Mouse (Mus musculus): ENCODE data around the gene Hpd.

The Hpd gene

DNA sequence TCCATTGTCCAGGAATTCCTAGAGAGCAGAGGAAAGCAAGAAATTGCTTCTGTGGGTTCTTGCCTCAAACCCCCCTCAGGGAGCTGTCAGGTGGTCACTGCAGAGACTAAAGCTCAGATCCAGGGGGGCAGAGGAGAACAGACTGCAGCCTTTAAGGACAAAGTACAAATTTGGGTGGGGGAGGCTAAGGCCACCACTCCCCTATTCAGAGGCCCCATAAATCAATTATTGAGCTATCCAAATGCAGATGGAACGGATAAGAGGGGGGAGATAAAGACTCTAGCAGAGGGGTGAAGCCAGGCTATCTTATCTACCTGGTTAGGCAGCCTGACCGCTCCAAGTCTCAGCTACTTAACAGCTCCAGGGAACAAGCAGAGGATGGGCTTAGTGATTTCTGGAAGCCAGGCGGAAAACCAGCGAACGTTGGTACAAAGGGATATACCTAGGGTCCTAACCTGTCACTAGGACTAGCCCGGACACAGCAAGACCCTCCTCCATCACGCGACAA, 47.6 kb downstream of the Hpd start:
- no peak for DNase-seq (ENCODE audit: low spot score)

DNA sequence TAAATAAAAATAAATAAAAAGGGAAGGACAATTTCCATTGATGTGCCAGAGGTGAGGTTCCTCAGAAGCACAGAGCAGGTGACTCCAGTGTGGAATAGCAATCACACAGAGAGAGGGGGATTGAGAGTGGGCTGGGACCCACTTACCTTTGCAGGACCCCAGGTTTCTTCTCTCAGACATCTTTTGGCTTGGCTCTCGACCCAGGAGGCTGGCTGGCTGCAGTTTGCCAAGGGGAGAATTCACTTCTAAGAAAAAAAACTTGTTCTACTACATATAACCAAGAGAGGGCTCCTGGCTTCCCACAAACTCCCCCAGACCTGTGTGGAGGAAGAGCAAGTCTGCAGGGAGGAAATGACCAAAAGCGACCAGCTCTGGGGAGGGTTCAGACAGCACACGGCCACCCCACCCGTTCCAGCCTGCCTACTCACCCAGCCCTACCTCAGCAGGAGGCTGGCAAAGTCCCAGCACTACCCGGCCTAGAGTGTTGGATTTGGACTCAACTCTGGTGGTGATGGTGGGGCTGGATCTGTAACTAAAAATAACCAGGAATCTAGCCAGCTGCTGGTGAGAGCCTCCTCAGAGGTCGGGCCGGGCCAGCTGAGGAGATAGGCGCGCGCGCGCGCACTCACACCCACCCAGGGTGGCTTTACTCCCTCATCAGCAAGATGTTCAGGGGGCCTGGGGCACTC, 48.2 kb downstream of the Hpd start:
- DNase-seq (ENCODE audit: low spot score): no peak

DNA sequence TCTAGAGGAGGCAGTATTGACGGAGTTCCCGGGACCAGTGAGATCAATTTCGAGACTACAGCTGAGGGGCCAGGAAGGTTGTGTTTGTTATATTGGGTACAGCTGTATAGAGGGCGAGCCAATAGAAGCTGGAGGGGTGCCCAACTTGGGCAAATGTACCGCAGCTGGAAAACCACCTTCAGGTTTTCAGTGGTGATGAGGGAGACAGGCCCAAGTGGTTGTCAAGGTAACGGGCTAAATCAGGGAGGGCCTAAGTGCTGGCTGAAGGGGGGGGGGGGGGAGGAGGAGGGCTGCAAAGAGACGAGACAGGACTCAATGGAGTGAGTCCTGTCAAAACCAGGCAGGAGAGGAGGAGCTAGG, 48.8 kb downstream of the Hpd start:
- no peak for DNase-seq (ENCODE audit: low spot score)

DNA sequence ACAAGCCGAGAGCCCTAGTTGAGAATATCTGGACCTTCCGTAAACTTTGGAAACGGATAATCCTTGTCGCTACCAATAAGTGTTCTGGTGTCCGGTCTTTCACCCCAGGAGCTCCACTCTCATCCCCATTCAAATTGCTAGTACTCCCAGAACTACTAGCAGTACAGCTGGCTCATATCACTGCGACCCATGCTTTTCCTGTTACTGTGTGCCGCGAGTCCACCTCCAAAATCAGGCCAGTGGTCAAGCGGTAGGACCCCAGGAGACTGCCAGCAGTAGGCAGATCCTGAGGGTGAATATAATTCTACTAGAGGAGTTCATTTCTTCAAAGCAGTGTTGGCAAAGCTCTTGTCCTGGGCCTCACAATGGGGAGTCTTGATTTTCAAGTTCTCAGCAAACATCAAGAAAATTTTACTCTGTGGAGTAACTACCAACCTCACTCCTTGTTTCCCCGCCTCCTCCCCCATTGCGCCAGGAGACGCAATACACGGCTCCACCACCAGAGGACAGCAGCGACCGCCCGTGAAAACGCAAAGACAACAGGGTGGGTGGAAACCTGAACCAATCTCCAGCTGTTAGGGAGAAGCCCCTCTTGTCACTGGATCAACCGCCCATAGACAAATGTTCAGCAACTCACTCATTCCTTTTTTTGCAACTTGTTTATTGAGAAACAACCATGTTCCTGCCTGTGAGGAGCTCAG, 49.3 kb downstream of the Hpd start:
- peak; percentile 91 for DNase-seq (ENCODE audit: low spot score)

DNA sequence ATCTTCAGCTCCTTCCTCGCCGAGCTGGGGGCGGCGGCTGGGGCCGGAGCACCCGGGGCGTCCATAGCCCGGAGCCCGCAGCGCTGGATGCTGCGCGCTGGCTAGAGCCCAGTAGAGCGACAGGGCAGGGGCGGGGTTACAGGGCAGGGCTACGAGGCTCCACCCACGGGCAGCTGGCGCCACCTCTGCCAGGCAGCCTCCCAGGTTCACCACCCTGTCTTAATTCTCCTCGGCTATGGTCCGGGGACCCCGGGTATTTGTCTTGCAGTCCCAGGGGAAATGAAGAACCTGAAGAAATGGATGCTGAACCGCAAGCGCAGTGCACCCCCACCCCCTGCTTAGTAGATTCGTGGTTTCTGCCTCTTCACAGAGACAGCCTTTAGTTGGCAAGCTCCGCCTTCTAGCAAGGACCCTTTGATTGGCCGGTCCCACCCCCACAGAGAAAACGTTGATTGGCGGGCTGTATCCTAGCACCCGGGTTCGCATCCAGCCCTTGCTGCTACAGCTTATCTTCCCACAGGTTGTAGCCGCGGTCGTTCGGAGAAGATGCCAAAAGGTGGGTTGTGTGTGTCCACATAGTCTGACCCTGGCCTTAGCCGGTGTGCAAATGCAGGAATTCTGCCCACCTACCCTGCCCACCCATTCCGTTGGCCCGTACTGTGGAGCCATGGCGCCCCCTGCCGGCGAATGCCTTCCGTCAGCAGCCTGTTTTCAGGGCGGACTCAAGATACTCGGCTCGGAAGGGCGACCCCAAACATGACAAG, 50.0 kb downstream of the Hpd start, which contains the start of gene Rhof:
TSS of gene Rhof (minus strand) at position 385 of the 764 bp plus-strand sequence.
- DNase-seq (ENCODE audit: low spot score): peak; percentile 86

DNA sequence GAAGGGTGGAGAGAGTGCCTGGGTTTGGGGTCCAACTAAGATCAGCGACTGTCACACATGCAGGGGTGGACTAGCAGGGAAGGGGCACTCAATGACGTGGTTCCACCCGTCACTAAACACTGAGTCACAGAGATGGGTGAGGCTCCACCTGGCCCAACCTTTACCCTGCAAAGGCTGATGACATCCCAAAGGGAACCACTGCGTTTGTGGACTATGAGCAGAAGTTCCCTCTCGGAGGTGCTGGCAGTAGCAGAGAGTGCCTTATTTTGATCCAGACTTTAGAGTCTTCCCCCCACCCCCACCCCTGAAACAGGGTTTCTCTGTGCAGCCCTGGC, 51.7 kb downstream of the Hpd start:
- no peak for DNase-seq (ENCODE audit: low spot score)

DNA sequence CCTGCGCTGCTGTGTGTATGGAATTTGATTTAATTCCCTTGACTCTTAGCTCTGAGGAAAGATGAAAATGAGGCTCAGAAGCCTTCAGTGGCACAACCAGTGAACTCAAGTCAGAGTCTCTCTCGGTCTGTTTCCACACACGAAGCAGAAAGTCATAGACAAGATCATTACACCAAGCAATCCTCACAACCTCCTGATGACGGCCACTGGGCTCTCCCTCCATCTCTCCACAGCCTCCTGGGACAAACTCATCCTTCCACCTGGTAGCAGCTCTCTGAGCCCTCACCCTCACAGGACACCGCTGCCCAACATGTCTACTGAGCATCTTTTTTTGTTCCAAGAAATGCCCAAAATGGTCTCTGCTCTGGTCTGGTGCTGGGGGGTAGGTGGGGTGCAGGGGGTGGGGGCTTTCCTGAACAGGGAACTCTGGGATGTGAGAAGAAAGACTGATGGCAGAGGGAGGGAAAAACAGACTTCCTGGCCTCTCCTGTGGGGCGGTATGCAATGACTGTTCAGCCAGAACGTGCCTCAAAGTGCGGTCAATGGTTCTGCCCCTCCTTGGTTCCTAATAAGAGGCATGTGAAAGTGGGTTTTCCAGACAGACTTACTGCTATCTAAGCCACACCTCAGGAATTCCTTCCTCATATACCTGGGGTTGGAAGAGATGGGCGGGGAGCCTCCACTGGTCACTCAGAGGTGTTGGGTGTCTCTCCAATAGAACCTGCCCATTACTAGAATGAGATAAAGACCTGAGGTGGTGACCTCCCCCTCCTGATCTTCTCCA, 52.3 kb downstream of the Hpd start:
- DNase-seq (ENCODE audit: low spot score): no peak

DNA sequence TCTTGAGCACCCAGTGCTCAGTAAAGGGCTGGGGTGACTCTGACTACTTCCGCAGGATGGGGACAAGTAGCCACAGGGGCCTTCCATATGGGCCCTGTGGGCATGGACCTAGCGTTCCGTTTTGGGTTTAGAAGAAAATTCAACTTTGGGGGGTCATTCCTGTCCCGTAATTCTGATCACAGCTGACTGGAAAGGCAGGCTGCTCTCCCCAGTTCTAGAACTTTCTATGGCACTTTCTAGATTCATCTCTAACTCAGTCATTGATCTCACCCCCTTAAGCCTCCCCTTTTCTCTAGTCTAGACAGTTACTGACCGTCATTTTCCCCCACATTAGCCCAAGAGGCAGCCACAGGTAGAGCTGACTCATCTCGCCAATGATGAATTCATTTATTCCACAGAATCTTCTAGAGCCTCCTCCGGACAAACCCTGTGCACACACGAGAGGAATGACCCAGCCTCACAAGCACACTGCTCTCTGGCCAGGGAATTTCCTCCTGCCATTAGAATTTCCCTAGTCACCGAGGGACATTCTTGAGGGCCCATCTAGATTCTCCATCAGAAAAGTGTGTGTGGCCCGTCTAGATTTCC, 53.3 kb downstream of the Hpd start:
- no peak for DNase-seq (ENCODE audit: low spot score)

DNA sequence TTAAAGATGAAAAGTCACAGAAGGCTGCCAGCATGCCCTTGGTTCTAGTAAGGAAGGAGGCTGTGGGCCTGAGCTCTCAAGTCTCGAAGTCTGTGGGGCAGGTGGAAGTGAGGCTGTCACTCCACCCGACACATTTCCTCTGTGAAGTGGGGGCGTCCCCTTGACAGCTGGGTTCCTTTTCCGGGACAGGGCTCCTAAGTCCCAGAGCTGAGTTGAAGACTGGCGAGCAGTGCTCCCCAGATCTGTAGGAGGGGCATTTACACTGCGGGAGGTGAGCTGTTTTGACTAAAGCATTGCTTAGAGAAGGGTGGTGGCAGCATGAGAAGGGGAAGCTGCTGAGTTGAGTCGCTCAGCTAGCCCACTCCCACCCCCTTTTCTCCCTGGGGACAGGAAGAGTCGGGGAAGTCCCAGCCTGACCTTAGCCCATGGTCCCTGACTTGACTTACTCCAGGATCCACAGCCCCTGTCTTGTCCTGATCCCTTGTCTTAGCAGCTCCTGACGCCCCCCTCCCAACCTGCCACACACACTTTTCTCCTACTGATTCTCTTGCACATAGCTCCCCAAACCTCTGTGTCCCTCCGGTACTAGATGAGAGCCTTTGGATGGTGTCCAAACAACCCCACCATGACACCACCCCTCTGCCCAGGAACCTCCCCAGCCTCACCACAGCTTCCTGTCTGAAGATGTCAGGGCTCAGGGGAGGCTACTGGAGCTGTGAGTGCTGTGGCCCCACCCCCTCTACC, 53.9 kb downstream of the Hpd start:
- no peak for DNase-seq (ENCODE audit: low spot score)

DNA sequence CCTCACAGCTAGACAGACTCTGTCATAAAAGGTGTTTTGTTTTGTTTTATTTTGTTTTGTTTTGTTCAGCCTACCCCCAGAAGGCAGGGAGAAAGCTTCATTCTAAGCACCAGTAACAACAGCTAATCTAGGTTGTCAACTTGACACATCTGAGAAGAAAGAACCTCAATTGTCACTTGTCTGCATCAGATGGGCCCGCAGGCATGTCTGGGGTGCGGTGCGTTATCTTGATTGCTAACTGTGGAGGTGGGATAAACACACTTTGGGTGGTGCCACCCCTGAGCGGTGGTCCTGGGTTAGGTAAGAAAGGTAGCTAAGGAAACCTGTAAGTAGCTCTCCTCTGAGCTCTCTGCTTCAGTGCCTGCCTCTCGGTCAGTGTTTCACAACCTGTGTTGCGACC, 55.5 kb downstream of the Hpd start:
- no peak for DNase-seq (ENCODE audit: low spot score)

DNA sequence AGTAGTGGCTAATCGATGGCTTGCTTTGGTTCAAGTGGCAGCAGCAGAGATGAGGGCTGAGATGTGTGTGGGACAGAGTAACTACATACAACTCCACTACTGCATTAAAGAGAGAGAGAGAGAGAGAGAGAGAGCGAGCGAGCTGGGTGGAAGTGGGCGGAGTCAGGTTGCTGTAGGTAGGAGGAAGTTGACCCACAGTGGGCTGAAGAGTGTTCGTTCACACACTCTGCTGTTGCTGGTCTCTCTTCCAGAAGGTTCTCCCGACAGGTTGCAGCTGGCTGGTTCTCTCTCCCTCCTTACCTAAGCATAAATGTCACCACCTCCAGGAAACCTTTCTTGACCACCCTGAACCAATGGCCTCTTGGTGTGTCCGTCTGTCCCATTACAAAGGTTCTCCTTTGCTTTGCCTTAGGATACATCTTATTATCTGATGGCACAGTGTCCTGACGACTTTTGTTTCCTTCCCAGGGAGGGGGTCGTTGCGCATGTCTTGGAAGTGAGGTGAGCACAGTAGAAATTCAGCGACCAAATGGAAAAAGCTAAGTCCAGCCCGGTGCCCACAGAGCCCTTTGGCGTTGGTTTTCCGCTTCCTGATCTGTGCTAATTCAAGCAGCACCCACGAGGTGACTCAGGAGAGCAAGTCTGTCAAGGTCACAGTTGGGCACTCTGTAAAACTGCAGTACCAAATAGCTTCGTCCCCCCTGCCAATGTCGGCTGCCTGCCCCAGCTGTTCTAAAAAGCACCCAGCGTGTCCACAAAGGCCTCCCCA, 56.7 kb downstream of the Hpd start:
- no peak for DNase-seq (ENCODE audit: low spot score)

DNA sequence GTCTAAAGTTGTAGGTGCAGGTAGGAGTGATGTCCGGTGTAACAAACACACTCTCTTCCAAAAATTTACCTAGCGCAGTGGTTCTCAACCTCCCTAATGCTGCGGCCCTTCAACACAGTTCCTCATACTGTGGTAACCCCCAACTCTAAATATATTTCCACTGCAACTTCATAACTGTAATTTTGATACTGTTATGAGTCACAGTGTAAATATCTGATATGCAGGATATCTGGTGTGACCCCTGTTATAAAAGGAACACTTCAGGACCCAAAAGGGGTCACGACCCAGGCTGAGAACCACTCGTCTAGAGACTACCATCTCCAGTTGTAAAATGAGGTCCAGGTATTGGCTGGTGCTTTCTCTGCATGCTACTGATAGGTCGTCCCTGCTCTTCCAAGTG, 57.4 kb downstream of the Hpd start:
- DNase-seq (ENCODE audit: low spot score): no peak

DNA sequence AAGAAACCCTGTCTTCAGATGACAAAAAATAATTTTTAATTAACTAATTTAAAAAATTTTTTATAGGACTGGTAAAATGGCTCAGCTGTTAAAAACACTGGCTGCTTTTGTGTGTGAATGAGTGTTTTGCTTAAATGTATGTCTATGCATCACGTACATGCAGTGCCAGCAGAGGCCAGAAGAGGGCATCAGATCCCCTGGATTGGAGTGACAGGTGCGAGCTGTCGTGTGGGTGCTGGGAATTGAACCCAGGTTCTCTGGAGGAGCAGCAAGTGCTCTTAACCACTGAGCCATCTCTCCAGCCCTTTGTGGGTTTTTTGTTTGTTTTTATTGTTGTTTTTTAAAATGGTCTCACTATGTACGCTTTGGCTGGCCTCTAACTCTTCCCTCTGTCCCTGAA, 60.3 kb downstream of the Hpd start:
- DNase-seq (ENCODE audit: low spot score): no peak
